8 mouse cellular contexts compared by ENCODE assay signal in the genomic region with DNA sequence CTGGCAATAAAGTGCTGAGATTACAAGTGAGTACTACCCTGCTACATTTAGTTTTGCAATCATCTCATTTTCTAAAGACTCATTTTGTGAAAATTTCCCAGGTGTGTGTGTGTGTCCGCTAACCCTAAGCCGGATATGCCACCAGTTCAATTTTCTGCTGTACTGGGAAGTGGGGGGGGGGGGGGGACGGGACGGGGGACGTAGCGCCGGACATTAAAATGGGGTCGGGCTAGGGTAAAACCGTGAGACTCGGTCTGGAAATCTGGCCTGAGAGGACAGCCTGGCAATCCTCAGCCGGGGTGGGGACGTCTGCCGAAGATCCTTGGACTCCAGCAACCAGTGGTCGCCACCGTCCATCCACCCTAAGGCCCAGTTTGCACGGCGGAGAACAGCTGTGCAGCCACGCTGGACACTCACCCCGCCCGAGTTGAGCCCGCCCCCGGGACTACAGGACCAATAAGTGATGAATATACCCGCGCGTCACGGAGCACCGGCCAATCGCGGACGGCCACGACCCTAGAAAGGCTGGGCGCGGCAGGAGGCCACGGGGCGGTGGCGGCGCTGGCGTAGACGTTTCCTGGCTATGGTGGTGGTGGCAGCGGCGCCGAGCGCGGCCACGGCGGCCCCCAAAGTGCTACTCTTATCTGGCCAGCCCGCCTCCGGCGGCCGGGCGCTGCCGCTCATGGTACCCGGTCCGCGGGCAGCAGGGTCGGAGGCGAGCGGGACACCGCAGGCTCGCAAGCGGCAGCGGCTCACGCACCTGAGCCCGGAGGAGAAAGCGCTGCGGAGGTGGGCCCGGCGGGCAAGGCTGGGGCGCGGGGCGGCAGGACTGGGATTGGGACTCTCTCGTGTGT. TPM values are rescaled to one million over a fixed set of nuclear protein-coding genes. Genes with fewer than 3 reads are reported as not detected.
A peak's percentile ranks its signal among the peaks of the same experiment; 100 is the strongest.
DNase-seq lines count a peak whose midpoint lies in the region; ATAC-seq and TF ChIP-seq lines count a peak whose summit lies in the region.

A gene (plus strand): TSS at position 248 of the 854 bp plus-strand sequence.

- intact Hi-C loops in left cerebral cortex, adult 2 months (cut with DNase I), result loop anchor here (2.0 kb wide), 2 partner anchors 22 to 36 kb away; a partner anchor contains a TSS

- peak within 1 kb of the TSS; percentile 96 for H3K27ac ChIP-seq in hindbrain, embryonic 16.5 days (ENCODE audit: low read depth, low read length)
- H3K27ac ChIP-seq in left cerebral cortex, adult 2 months, result peak within 1 kb of the TSS; percentile 98

- H3K9ac ChIP-seq in hindbrain, embryonic 16.5 days (ENCODE audit: low read depth, low read length), result peak within 1 kb of the TSS; percentile 100

- TF ChIP-seq CTCF in left cerebral cortex, adult 2 months (IDR thresholded peaks at IDR 0.05), result no peak

- H3K4me2 ChIP-seq in hindbrain, embryonic 16.5 days (ENCODE audit: low read length), result peak within 1 kb of the TSS; percentile 83

- H3K4me1 ChIP-seq in hindbrain, embryonic 16.5 days (ENCODE audit: control insufficient read depth, insufficient read depth, low read depth, low read length), result peaks cover 22% of the 10 kb centered on the region

- peak; percentile 98 for ATAC-seq in hindbrain, embryonic 16.5 days
- peak; percentile 92 for ATAC-seq in megakaryocyte, adult 5-6 weeks (ENCODE audit: poor library complexity, severe bottlenecking)

- peak; percentile 93 for DNase-seq in T-cell, adult 2 months (ENCODE audit: low spot score)
- DNase-seq in cerebellum, postnatal 36 days, result peak; percentile 98
- peak; percentile 98 for DNase-seq in gastrocnemius, adult 18-20 months (ENCODE audit: low spot score)
- DNase-seq in left cerebral cortex, adult 2 months (ENCODE audit: extremely low spot score in 1 of 2, low spot score in 2 of 2), result peak; percentile 97 to 99
- DNase-seq in right cerebral cortex, adult 2 months (ENCODE audit: low spot score in 2 of 2), result peak; percentile 99
- peak; percentile 99 for DNase-seq in urinary bladder, postnatal 14 days (ENCODE audit: low spot score)

- WGBS in hindbrain, embryonic 16.5 days, result under 1% methylated on average over 54 of the region's 72 CpGs

- H3K27me3 ChIP-seq in hindbrain, embryonic 16.5 days (replicated peaks; ENCODE audit: control insufficient read depth, insufficient read depth, low read length), result no peaks in the 10 kb centered on the region

- peak within 1 kb of the TSS; percentile 100 for H3K4me3 ChIP-seq in hindbrain, embryonic 16.5 days (ENCODE audit: low read length)
- peak within 1 kb of the TSS; percentile 100 for H3K4me3 ChIP-seq in left cerebral cortex, adult 2 months

- no peaks in the 10 kb centered on the region for H3K9me3 ChIP-seq in hindbrain, embryonic 16.5 days (ENCODE audit: control insufficient read depth, low read length)

- peaks cover 21% of the 10 kb centered on the region for H3K36me3 ChIP-seq in hindbrain, embryonic 16.5 days (ENCODE audit: control insufficient read depth, insufficient read depth, low read length)

RNA-seq across cellular contexts. Expression of the gene that starts here (rescaled TPM):
- total RNA-seq in gastrocnemius, adult 18-20 months (2021), result 10 to 100 TPM; 64.1 to 66.8 TPM
- polyA plus RNA-seq in hindbrain, embryonic 16.5 days (2015; fragmentation: Nextera tagmentation; extraction: Ambion mirVana), result 148 TPM in 2 replicates
- total RNA-seq in left cerebral cortex, adult 2 months (2021), result 100 to 1,000 TPM in 1 of 2 experiments, 10 to 100 TPM in 1; 96.6 to 121 TPM
- total RNA-seq in megakaryocyte, adult 5-6 weeks (2015), result 247 and 251 TPM in 2 replicates
- 169 and 186 TPM in 2 replicates for total RNA-seq in megakaryocyte, adult 5-6 weeks (2017)

Comparison
In these comparisons a context has a peak if more than half of its experiments do, and no peak if none do; other contexts are left out.
1. Peak in every context shown above with its lines: DNase-seq, ATAC-seq, H3K4me3 ChIP-seq and H3K27ac ChIP-seq.